Mouse (Mus musculus): ENCODE data around the gene Themis3. TPM values are rescaled to one million over a fixed set of nuclear protein-coding genes. Genes with fewer than 3 reads are reported as not detected.
"Not testable (repeated sequence)": the region's sequence is repeated elsewhere in the genome, so short reads cannot be mapped to it uniquely, and the experiment has no call there.

Themis3 gene
- polyA plus RNA-seq, 2 experiments from 2014 or later = not detected

DNA sequence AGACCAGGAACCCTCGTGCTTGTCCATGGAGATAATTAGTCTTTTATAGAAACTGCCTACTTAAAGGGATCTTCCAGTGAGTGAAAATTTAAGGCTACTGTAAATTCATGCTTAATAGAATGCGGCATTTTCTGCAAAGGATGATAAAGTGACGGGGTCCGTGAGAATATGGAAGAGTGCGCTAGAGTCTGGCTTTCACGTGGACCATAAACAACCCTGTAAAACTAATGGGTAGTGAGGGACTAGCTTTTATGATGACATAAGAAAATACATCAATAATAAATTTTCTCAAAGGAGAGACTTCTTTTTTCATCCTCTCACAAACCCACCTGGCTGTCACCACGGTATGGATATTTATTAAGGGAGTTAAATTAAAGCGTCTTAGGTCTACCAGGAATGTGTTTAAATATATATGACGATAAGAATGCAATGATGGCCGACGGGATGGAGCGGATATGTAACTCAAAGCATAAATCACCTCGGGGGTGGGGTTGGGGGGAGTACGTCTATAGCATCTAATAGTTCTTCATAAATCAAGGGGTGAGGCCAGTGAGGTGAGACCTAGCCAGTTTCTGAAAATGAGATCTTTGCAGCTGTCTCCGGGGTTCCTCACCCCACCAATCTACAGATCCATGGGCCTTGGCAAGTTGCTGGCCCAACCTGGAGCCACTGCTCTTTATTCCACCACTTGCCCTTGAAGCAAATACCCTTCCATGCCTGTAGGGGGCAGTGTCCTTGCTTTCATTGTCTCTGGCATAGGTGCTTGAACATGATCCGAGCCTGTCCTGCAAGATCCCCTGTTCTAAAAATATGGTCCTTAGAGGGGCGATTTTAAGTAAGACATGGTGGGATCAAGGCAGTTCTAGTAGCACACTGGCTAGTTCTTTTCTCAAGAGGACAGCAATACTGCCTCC, 35.8 kb downstream of the Themis3 start:
- no peak for ATAC-seq

- no peak for ATAC-seq
Measured at GRCm38 (mm10) chr17:66552690-66553089, 41.7 kb downstream of the Themis3 start.

GRCm38 (mm10) chr17:66550486-66550885, 43.9 kb downstream of the Themis3 start:
- ATAC-seq = no peak

- no peak for ATAC-seq
Measured at GRCm38 (mm10) chr17:66532285-66532684, 62.1 kb downstream of the Themis3 start.

DNA sequence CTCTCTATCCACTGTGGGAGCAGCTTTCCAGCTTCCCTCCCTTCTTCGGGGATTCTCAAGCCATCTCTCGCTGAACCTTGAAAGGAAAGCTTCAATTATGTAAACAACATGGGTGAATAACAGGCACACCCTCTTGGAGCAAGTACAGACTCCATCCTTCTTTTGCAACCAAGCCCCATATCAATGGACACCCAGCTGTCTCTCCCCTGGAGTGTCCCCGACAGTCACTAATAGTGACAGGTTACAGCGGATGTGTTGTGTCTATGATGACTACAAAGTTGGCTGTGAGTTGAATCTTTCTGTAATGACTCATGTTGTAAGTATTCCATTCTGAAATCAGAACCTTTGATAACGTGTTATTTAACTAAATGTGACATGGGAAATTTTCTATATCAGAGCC, 71.0 kb downstream of the Themis3 start:
- no peak for ATAC-seq

- ATAC-seq = not testable (repeated sequence)
Measured at GRCm38 (mm10) chr17:66522631-66523030, 71.8 kb downstream of the Themis3 start.

DNA sequence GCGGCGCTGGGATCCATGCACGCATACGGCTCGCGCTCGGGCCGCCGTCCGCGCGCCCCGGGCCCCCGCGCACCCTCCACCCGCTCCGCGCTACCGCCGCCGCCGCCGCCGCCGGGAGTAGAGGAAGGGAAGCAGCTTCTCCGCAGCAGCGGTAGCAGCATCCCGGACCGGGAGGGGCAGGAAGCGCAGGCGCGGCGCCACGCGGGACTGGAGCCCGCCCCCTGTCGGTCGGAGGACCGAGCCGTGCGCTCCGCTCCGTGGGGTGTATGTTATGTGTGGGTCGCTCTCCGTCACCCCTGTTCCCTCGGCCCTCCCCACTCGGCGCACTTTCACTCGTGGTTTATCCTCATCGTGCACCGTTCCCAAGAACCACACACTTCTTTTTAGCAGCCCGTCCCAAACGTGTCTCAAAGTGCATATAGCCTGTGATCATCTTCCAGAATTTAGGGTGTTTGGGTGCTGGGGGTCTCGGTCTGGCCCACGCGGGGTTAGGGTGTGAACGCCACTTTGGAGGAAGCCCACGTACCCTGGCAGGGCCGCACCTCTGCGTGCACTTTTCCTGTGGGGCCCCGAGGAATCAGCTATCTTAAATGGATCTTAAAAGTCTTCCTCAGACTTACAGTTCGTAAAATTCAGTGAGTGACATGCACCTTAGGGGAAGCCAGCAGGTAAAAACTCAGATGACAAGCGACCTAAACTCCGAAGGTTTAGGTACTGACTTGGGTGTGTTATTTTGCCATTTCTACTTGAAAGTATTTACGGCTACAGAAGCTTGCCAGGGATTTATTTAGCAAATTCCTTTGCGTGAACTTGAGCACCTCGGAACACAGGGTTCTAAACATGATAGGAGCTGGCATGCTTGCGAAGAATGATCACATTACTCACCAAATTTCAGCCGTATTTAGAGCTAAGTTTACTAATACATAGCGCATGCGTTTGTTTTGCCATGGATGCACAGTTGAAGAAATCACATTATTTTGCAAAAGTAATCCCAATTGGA, 74.6 kb downstream of the Themis3 start, which contains the start of gene Rab12:
Gene Rab12, minus strand, starts transcription at position 176 of the 1,000 bp plus-strand sequence.
- ATAC-seq = peak; percentile 92

DNA sequence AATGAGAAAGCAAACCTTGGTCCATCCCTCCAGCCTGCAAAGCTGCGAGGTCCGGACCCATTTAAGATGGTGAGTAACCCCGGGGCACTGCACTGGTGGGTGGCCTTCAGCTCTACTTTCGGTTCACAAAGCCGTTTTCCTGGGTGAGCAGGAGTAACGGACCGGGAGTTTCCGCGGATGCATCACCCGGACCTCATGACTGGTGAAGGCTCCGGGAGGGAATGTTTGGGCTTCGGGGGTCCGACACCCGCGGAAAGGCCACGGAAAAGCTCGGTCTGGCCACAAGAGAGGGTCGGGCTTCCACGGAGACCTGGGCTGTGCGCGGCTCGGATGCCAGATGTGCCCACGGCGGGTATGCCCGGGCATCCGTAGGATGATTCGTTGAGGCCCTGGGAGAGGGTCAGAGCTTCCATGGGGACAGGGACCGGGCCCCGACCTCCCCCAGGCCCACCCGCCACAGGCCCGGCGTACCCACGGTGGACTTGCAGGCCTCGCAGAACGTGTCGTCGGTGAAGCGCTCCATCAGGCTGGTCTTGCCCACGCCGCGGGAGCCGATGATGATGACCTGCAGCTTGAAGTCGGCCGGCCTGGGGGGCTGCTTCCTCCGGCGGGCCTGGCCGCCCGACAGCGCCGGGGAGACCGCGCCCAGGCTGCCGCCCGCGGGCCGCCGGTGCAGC, 75.4 kb downstream of the Themis3 start:
- peak; percentile 58 for ATAC-seq

DNA sequence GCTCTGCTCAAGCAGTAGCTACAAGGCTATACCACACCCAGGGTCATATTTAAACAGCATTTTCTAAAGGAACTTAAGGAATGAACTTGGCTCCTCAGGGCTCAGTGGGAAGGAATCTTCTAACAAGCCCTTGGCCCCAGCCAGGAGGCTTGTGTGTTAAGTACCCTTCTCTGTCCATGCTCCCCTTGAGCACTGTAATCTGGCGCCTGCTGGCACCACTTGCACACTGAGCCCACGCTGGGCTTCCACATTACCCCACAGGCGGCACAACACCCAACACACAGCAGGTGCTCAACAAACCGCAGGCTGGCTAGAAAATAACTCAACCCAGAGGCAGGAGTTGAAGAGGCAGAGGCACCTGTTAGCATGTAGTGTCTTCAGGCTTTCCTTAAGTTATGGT, 77.5 kb downstream of the Themis3 start:
- no peak for ATAC-seq

GRCm38 (mm10) chr17:66514288-66514995, 80.0 kb downstream of the Themis3 start:
- no peak for ATAC-seq

DNA sequence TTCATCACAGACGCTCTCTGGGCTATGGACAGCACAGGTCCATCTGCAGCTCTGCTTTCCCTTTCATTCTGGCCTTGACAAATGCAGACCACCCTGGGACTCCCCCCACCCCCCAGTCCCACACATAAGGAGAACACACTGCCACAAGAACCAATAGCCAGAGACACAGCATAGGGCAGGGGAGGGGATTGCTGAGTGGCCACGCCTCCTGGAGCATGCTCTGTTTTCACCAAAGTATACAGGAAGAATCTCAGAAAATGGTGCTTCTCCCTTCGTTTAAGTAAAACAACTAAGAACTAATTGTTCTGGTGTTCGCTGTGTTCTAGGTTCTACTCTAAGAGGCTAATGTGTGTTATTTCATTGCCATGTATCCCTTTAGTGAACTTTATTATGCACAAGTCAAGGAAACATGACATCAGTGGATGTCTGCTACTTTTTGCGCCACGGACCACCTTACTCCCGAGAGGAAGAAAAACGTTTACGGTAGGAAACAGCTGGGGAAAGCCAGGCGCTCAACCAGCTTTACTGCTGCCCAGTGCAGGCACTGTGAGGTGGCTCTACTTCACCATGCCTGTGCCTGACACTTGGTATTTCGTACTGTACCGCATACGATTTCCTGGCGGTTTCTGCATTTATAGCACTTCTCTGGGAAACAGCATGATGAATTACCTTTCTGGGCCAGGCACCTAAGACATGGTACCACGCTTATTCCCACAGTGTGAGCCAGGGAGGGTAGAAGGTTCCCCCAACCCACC, 82.0 kb downstream of the Themis3 start:
- peak; percentile 73 for ATAC-seq

DNA sequence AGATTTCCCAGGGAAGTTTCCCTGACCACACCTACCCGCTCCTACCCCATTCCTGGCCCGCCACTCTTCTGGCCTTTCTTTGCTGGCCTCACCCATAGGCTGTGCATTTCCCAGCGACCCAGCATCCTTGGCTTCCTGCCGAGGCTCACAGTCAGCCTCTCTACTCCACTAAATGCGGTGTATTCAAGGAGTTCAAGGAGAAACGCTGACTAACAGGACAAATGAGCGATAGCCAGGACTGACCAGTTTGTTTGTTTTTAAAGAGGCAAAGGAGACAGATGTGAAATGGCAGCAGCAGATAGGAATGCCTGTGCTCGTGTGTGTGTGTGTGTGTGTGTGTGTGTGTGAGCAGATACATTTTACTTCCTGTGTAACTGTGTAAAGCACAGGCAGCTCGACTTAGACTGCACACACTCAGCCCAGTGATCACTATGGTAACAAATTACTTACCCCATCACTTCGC, 84.2 kb downstream of the Themis3 start:
- no peak for ATAC-seq

GRCm38 (mm10) chr17:66507049-66507954, 87.1 kb downstream of the Themis3 start:
- no peak for ATAC-seq

DNA sequence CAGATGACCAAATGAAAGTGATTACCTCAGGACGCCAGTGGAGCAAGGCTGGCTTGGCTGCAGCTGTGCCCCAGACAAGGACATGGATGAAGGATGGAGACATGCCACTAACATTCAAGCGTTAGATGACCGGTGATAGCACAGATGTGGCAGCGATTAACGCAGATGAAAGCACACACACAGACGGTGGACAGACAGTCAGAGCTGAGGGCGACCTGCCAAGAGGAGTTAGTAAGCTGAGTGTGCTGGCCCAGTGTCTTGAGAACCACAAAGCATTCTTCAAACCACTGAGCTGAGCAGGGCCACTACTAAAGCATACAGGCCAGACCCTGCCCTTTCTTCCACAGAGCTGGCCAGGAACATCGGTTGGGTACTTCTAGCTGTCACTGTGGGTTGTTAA, 89.5 kb downstream of the Themis3 start:
- ATAC-seq = no peak

Other genes starting within 250 kb of the Themis3 start
- not detected for gene Mtcl1, start 144.9 kb downstream of the Themis3 start, polyA plus RNA-seq (2017; shearing (Covaris generic))
- gene Rab12, start 74.9 kb downstream of the Themis3 start, polyA plus RNA-seq (2017; shearing (Covaris generic)) = 10 to 100 TPM in 1 of 2 experiments, 1 to 10 TPM in 1; 7.2 to 14.1 TPM

Measured in activated CD4-positive, CD25-positive, alpha-beta regulatory T cell, adult 4 months (primary cell).